Mouse (Mus musculus) ES-CJ7 (cell line): Measurements from ENCODE around the gene Mrpl22.
"Not testable (repeated sequence)": the region's sequence is repeated elsewhere in the genome, so short reads cannot be mapped to it uniquely, and the experiment has no call there.

Experiments
- DNase-seq: peaks from one replicate; pipeline ENCODE4 v3.0.0; 2011; ENCODE audit warnings: low read depth, low spot score

Mrpl22 gene

GRCm38 (mm10) chr11:58171459-58172091, at the start of gene Mrpl22:
TSS of gene Mrpl22 (plus strand) at chr11:58171661.
- peak; percentile 99 for DNase-seq

DNA sequence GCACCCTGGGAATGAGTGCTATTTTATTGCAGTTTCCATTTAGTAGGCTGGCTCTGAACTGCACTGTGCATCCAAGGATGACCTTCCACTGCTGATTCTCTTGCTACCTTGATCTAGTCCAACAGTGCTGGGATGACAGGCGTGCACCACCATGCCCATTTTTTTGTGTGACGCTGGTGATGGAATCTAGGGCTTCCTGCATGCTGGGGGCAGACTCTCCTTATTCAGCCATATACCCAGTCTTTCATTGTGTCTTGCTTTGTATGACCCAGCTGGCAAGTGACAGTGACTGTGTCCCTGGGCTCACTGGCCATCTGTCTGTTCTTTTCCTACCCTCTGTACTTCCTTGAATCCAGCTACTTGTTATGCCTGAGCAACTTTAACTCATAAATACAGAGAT, 47.8 kb upstream of the Mrpl22 start:
- DNase-seq, result no peak

DNA sequence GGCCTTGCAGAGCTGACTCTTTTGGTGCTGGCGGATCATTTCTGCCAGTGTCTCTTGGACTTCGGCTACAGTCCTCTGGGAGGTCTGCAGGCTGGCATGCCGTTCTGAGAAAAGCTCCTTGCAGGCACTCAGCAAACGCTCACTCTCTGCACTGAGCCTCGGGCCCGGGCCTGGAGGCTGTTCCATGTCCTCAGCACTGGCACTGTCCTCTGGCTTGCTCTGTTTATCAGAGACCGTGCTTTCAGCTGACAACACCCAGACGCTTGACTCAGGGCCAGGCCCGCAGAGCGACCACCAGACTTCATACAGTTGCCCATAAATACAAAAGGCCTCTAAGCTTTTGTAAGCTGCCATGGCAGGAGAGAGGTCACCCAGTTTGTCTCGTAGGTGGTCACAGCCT, 46.4 kb upstream of the Mrpl22 start:
- no peak for DNase-seq

- DNase-seq, result no peak
These were observed 44.9 kb upstream of the Mrpl22 start for GRCm38 (mm10) chr11:58126397-58127160.

GRCm38 (mm10) chr11:58127544-58127943, 43.9 kb upstream of the Mrpl22 start:
- no peak for DNase-seq

GRCm38 (mm10) chr11:58129302-58129843, 42.1 kb upstream of the Mrpl22 start:
- DNase-seq, result no peak

- DNase-seq, result no peak
These were observed 39.4 kb upstream of the Mrpl22 start for GRCm38 (mm10) chr11:58132026-58132425.

DNA sequence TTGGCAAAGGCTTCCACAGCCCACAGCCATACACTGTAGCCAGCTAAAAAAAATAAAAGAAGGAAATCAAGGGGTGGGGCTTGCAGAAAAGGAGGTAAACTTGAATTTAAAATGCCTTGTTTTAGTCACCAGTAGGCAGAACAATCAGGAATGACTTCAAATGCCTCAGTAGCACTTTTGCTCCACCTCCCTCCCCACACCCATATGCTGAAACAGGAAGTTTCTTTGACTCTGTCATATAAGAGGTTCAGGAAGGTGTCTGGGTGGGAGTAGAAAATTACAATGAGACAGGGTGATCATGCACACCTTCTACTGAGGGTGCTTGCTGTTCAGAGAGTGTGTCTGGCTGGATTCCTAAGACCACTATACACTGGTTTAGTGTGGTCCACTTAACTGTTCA, 36.6 kb upstream of the Mrpl22 start:
- no peak for DNase-seq

DNA sequence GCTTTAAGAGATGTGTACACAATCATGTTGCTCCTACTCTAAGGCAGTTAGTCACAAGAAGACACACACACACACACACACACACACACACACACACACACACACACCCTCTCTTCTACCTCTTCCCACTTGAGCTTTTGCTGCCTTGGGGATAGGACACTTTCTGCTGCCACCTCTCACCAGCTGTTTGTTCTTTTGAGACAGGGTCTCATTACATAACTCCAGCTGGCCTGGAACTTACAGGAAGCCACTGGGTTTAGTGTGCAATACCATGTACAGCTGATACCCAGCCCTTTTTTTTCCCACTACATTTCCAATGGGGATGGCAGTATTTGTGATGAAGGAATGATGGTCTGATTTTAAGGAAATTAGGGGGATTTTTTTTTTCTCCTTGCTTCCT, 36.2 kb upstream of the Mrpl22 start:
- DNase-seq, result no peak

DNA sequence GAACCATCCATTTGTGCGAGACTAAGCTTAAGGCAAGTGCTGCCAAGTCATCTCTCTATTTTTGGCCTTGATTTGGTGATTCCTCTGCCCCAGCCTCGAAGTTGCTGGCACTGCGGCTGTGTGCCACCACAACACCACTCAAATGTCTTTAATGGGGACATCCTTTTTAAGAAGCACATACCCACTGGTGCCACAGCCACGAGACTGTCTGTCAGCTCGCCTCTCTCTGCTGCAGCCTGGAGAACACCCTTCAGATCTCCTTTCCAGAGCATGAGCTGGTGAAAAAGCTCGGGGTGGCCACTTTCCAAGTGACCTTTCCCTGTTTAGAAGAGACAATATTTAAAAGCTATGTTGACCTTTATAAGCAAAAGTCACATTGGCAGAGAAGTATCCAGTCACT, 34.8 kb upstream of the Mrpl22 start:
- DNase-seq, result no peak

DNA sequence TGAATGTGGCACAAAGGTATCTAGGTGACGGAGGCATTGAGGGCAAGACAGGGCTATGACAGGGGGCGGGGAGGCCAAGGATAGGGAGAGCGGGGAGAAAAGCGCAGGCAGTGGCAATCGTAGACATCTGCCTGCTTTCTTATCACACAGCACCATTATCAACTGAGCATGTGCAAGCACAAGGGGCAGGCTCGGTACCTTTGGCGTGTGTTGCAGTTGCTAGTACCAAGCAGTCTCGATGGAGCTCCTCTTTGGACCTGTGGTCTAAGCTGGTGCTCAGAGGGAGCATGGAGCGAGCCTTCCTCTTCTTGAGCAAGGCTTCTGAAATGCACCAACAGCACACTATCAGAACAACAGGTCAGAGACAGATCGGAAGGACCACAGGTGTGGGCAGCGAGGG, 32.6 kb upstream of the Mrpl22 start:
- no peak for DNase-seq

DNA sequence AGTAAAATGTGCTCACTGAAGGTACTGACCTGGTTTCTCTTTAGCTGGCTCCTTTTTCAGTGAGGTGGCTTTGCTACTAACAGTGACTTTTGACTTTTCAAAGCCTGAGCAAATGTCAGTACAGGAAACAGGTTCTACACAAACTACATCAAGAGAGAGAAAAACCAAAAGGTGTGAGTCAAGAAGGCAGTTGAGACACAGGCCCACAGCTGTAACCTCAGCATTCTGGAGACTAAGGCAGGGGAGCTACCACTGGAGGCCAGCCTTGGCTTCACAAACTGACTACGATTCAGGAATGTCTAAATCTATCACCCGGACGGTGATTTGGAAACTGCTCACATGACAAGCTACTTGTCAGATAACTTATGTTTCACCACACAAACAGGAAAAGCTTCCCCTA, 32.0 kb upstream of the Mrpl22 start:
- DNase-seq, result no peak

- no peak for DNase-seq
These were observed 27.6 kb upstream of the Mrpl22 start for GRCm38 (mm10) chr11:58143704-58144426.

DNA sequence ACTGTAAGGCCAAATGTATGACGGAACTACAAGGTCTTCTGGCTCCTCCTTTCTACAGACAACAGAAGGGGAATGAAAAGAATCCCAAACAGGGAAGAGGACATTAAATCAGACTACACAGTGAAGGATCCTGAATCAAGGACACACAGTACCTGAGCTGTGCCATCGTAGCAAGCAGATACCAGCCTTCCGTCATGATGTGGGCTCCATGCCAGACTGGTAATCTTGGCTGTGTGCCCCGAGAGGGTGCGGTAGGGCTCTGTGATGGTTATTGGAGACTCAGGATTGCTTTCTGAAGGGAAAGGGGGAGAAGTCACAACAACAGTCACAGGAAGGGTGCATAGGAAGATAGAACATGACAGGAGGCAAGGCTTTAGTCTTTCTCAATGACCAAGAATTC, 25.2 kb upstream of the Mrpl22 start:
- no peak for DNase-seq

GRCm38 (mm10) chr11:58155458-58155857, 16.0 kb upstream of the Mrpl22 start:
- DNase-seq, result no peak

DNA sequence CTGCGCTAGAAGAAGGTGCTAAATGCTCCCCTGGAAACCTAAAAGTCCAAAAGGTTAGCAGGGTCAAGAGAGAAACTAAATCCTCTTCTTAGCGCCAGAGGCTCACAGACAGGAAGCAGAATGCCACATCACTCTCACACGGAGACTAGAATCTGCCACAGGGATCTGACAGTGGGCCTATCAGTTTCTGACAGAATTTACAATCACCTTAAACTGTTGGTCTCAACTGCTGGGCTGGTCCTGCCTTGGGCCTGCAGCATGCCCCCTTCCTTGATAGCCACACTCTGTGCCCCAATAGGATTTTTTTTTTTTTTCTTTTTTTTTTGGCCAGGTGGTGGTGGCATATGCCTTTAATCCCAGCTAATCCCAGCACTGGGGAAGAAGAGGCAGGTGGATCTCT, 14.6 kb upstream of the Mrpl22 start:
- DNase-seq, result no peak

GRCm38 (mm10) chr11:58165072-58165471, 6.4 kb upstream of the Mrpl22 start:
- peak; percentile 63 for DNase-seq

GRCm38 (mm10) chr11:58167822-58168166, 3.7 kb upstream of the Mrpl22 start:
- DNase-seq, result no peak

DNA sequence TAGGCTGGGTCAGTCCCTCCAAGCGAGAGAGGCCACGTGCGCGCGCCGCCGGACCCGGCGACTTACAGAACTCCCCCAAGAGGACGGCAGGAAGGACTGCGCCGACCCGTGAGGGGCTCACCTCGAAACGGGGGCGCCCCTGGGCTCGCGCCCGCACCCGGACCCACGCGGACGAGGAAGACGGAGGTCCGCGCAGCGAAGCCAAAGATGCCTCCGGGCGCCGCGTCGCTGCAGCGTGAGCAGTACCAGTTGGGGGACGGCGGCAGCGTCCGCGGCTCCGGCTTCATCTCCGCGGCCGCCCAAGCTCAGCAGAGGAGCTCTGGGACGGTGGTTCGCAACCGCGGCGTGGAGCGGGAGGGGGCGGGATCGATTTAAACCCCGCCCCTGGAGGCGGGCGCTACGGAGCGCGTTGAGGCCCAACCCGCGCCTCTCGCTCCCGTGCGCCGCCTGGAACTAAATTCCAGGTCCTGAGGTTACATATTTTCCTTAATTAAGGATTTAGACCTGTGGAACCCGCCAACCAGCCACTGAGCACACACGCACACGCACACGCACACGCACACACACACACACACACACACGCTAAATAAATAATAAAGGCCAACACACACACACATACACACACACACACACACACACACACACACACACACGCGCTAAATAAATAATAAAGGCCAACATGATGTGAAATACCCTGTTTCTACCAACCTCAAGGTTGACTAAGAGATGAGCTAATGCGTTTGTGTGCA, 3.1 kb upstream of the Mrpl22 start, which contains the start of gene Gemin5:
Gene Gemin5, minus strand, starts transcription at position 373 of the 749 bp plus-strand sequence.
- peak; percentile 86 for DNase-seq

DNA sequence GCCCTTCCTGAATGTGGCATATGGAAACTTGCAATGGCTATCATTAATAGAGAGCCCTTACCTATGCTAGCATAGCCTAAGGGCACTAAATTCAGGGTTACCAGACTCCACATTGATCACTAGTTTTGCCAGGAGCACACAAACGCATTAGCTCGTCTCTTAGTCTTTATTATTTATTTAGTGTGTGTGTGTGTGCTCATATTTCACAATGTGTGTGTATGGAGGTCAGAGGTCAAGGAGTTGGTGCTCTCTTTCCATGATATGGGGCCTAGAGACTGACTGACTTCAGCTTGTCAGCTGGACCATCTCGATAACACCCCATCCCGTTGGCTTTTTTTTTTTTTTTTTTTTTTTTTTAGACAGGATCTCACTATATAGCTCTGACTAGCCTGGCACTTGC, 1.8 kb upstream of the Mrpl22 start:
- DNase-seq, result no peak

DNA sequence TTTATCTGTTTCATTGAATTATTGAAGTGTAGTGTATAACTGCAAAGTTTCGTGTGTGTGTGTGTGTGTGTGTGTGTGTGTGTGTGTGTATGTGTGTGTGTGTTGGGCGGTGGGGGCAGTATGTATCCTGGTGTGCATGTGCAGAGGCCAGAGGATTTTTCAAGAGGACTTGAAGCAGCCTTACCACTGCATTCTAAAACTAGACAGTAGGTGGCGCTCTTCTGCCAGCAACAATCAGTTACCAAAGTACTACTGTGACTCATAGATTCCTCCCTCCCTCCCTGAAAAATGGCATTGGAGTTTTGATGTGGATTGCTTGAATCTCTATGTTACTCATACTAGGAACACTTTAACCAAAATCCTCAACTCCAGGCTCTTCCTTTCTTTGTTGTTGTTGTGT, 8.1 kb downstream of the Mrpl22 start:
- peak; percentile 91 for DNase-seq

- DNase-seq, result not testable (repeated sequence)
These were observed 8.5 kb downstream of the Mrpl22 start for GRCm38 (mm10) chr11:58179986-58180385.
